Mouse (Mus musculus): Measurements from ENCODE around the gene Gpc4. TPM values are rescaled to one million over a fixed set of nuclear protein-coding genes. Genes with fewer than 3 reads are reported as not detected.

The Gpc4 gene
- polyA plus RNA-seq, 1 experiment from 2014 or later: 19.7 TPM

GRCm38 (mm10) chrX:52163418-52164133 is 1.5 kb downstream of the Gpc4 start:
- ATAC-seq (no peak), DNase-seq (no peak)
- H3K4me1 ChIP-seq (ENCODE audit: insufficient read depth): no peaks in the 10 kb centered on the region
- H3K4me3 ChIP-seq (ENCODE audit: low read depth, low read length): peak overlapping the region; percentile 63
- no peaks in the 10 kb centered on the region for H3K9me3 ChIP-seq (ENCODE audit: low read length)
- H3K4me2 ChIP-seq (ENCODE audit: low read depth, low read length): peak overlapping the region; percentile 78
- no peak overlapping the region for H3K27ac ChIP-seq (ENCODE audit: low read depth)
- WGBS (ENCODE audit: insufficient replicate concordance): 25% methylated on average over 24 of the region's 25 CpGs
- H3K36me3 ChIP-seq (replicated peaks; ENCODE audit: insufficient read depth, low read length): no peaks in the 10 kb centered on the region
- H3K27me3 ChIP-seq (ENCODE audit: insufficient read depth, low read length): peaks cover 26% of the 10 kb centered on the region; the same call in 1 of the 2 replicates
- peak overlapping the region; percentile 63 for H3K9ac ChIP-seq (replicated peaks)
- no peak for TF ChIP-seq CTCF (IDR thresholded peaks at IDR 0.05; ENCODE audit: low read depth)
- TF ChIP-seq EP300 (IDR thresholded peaks at IDR 0.05; ENCODE audit: low read depth): no peak

DNA sequence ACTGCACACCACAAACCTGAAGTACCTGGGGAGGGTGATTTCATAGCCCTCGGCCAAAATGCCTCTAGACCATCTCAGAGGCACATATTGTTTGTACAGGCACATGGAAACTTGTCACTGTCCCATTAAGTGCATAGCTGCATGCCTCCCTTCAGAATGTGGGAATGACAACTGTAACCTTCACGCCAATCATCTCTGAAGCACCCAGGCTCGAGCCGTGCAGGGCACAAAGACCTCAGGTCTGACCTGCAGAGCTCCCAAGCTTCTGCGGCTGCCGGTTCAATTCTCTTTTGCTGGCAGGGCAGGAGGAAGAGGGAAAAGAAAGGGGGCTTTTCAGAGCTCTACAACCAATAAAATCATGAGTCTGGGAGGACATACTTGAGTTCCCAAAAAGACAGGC is 2.3 kb downstream of the Gpc4 start:
- no peak for TF ChIP-seq EP300 (IDR thresholded peaks at IDR 0.05; ENCODE audit: low read depth)
- TF ChIP-seq CTCF (IDR thresholded peaks at IDR 0.05; ENCODE audit: low read depth): no peak
- Histone ChIP-seq H3K4me2 (ENCODE audit: low read depth, low read length) (peak overlapping the region; percentile 78), H3K27ac (ENCODE audit: low read depth) (no peak overlapping the region), H3K36me3 (replicated peaks; ENCODE audit: insufficient read depth, low read length) (no peaks in the 10 kb centered on the region), H3K9ac (replicated peaks) (no peak overlapping the region), H3K4me1 (ENCODE audit: insufficient read depth) (no peaks in the 10 kb centered on the region), H3K4me3 (ENCODE audit: low read depth, low read length) (peak overlapping the region; percentile 63; the same call in 1 of the 2 replicates), H3K9me3 (ENCODE audit: low read length) (no peaks in the 10 kb centered on the region), H3K27me3 (ENCODE audit: insufficient read depth, low read length) (peaks cover 26% of the 10 kb centered on the region; the same call in 1 of the 2 replicates)
- 37% methylated on average over 6 of the region's 6 CpGs for whole genome bisulfite sequencing (ENCODE audit: insufficient replicate concordance)
- ATAC-seq (no peak), DNase-seq (no peak)

- WGBS (ENCODE audit: insufficient replicate concordance): 66% methylated on average over 1 of the region's 1 CpGs
- TF ChIP-seq EP300 (IDR thresholded peaks at IDR 0.05; ENCODE audit: low read depth): no peak
- TF ChIP-seq CTCF (IDR thresholded peaks at IDR 0.05; ENCODE audit: low read depth): no peak
- no peaks in the 10 kb centered on the region for H3K36me3 ChIP-seq (replicated peaks; ENCODE audit: insufficient read depth, low read length)
These were observed 2.8 kb downstream of the Gpc4 start for GRCm38 (mm10) chrX:52162206-52162605.

GRCm38 (mm10) chrX:52159621-52160020 is 5.4 kb downstream of the Gpc4 start:
- peaks cover 16% of the 10 kb centered on the region; the same call in 1 of the 2 replicates for H3K27me3 ChIP-seq (ENCODE audit: insufficient read depth, low read length)
- DNase-seq (no peak), ATAC-seq (no peak)
- no peaks in the 10 kb centered on the region for H3K36me3 ChIP-seq (replicated peaks; ENCODE audit: insufficient read depth, low read length)
- no peaks in the 10 kb centered on the region for H3K4me1 ChIP-seq (ENCODE audit: insufficient read depth)
- WGBS (ENCODE audit: insufficient replicate concordance): 81% methylated on average over 5 of the region's 5 CpGs
- no peaks in the 10 kb centered on the region for H3K9me3 ChIP-seq (ENCODE audit: low read length)
- no peak overlapping the region for H3K4me2 ChIP-seq (ENCODE audit: low read depth, low read length)
- H3K4me3 ChIP-seq (ENCODE audit: low read depth, low read length): no peak overlapping the region
- no peak overlapping the region for H3K9ac ChIP-seq (replicated peaks)
- TF ChIP-seq EP300 (IDR thresholded peaks at IDR 0.05; ENCODE audit: low read depth) (no peak), CTCF (IDR thresholded peaks at IDR 0.05; ENCODE audit: low read depth) (0 out of 2 replicates have a peak, but pooled peaks have one; percentile 12)
- H3K27ac ChIP-seq (ENCODE audit: low read depth): no peak overlapping the region

More at GRCm38 (mm10) chrX:52162206-52162605, 2.8 kb downstream of the Gpc4 start:
- H3K4me2 ChIP-seq (ENCODE audit: low read depth, low read length): no peak overlapping the region
- H3K9ac ChIP-seq (replicated peaks): no peak overlapping the region
- H3K9me3 ChIP-seq (ENCODE audit: low read length): no peaks in the 10 kb centered on the region
- H3K27me3 ChIP-seq (ENCODE audit: insufficient read depth, low read length): peaks cover 26% of the 10 kb centered on the region; the same call in 1 of the 2 replicates
- no peak overlapping the region for H3K27ac ChIP-seq (ENCODE audit: low read depth)
- H3K4me1 ChIP-seq (ENCODE audit: insufficient read depth): no peaks in the 10 kb centered on the region
- no peak for DNase-seq
- ATAC-seq: no peak
- no peak overlapping the region for H3K4me3 ChIP-seq (ENCODE audit: low read depth, low read length)

DNA sequence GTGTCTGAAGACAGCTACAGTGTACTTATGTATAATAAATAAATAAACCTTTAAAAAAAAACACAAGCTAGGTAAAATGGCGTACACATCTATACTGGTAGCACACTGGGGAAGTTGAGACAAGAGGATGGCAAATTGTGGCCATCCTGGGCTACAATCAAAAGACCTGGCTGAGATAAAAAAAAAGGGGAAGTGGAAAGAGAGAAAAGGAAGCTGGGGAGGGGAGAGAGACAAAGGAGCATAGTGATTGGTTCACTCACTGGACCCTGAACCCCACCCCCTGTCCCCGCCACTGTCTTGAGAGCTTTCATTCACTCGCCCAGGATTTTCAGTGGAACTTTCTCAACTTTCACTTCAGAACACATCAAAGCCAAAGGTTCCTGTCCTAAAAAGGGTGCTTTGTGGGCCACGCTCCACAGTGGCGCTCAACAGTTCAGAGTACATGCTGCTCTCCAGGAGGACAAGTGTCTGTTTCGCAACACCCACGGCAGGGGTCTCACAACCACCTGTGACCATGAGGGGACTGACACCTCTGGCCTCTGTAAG is 9.6 kb downstream of the Gpc4 start:
- H3K4me2 ChIP-seq (ENCODE audit: low read depth, low read length): no peak overlapping the region
- ATAC-seq (0 out of 2 replicates have a peak, but pooled peaks have one; percentile 19), DNase-seq (no peak)
- TF ChIP-seq EP300 (IDR thresholded peaks at IDR 0.05; ENCODE audit: low read depth) (no peak), CTCF (IDR thresholded peaks at IDR 0.05; ENCODE audit: low read depth) (no peak)
- peak overlapping the region; percentile 67 for H3K27ac ChIP-seq (ENCODE audit: low read depth)
- no peaks in the 10 kb centered on the region for H3K27me3 ChIP-seq (ENCODE audit: insufficient read depth, low read length)
- no peak overlapping the region for H3K9ac ChIP-seq (replicated peaks)
- H3K9me3 ChIP-seq (ENCODE audit: low read length): no peaks in the 10 kb centered on the region
- 54% methylated on average over 7 of the region's 7 CpGs for WGBS (ENCODE audit: insufficient replicate concordance)
- H3K4me3 ChIP-seq (ENCODE audit: low read depth, low read length): no peak overlapping the region
- no peaks in the 10 kb centered on the region for H3K4me1 ChIP-seq (ENCODE audit: insufficient read depth)
- no peaks in the 10 kb centered on the region for H3K36me3 ChIP-seq (replicated peaks; ENCODE audit: insufficient read depth, low read length)

GRCm38 (mm10) chrX:52154821-52155220 is 10.2 kb downstream of the Gpc4 start:
- DNase-seq: no peak
- TF ChIP-seq CTCF (IDR thresholded peaks at IDR 0.05; ENCODE audit: low read depth) (no peak), EP300 (IDR thresholded peaks at IDR 0.05; ENCODE audit: low read depth) (no peak)
- H3K9me3 ChIP-seq (ENCODE audit: low read length): no peaks in the 10 kb centered on the region
- H3K4me3 ChIP-seq (ENCODE audit: low read depth, low read length): no peak overlapping the region
- WGBS (ENCODE audit: insufficient replicate concordance): 73% methylated on average over 4 of the region's 4 CpGs
- no peaks in the 10 kb centered on the region for H3K36me3 ChIP-seq (replicated peaks; ENCODE audit: insufficient read depth, low read length)
- H3K4me1 ChIP-seq (ENCODE audit: insufficient read depth): no peaks in the 10 kb centered on the region
- no peaks in the 10 kb centered on the region for H3K27me3 ChIP-seq (ENCODE audit: insufficient read depth, low read length)
- no peak overlapping the region for H3K4me2 ChIP-seq (ENCODE audit: low read depth, low read length)
- H3K27ac ChIP-seq (ENCODE audit: low read depth): no peak overlapping the region; the same call in 1 of the 2 replicates
- H3K9ac ChIP-seq (replicated peaks): no peak overlapping the region
- ATAC-seq: no peak

Measured in liver, postnatal 0 days (tissue).